Mouse (Mus musculus) brown adipose tissue, adult 24 weeks (tissue): ENCODE results near the gene Ttc24. TPM values are rescaled to one million over a fixed set of nuclear protein-coding genes. Genes with fewer than 3 reads are reported as not detected.

Experiments
- H3K27ac ChIP-seq: fragments of 200-500 bp; replicated peaks from 2 replicates; pipeline ENCODE4 v1.5.1; 2012; ENCODE audit warnings: low read depth, mild to moderate bottlenecking, low read length
- H3K4me1 ChIP-seq: fragments of 200-500 bp; 2 replicates; pipeline ENCODE4 v1.6.1; 2012; ENCODE audit warnings: low read length, mixed read lengths; ENCODE audit not compliant: control insufficient read depth, insufficient read depth, insufficient read length
- H3K4me3 ChIP-seq: fragments of 200-500 bp; 2 replicates; pipeline ENCODE4 v1.5.1; 2012; ENCODE audit warnings: low read depth, mild to moderate bottlenecking, low read length, moderate library complexity; ENCODE audit not compliant: insufficient read depth
- polyA plus RNA-seq: library from polyadenylated mRNA; stranded (reverse); fragments of >200 nt; gene quantifications from 2 replicates; pipeline ENCODE4 v1.2.4, GENCODE M21; 2012; ENCODE audit not compliant: missing spikeins, insufficient read depth, insufficient read length

Gene Ttc24
- polyA plus RNA-seq, 1 experiment, result not detected

DNA sequence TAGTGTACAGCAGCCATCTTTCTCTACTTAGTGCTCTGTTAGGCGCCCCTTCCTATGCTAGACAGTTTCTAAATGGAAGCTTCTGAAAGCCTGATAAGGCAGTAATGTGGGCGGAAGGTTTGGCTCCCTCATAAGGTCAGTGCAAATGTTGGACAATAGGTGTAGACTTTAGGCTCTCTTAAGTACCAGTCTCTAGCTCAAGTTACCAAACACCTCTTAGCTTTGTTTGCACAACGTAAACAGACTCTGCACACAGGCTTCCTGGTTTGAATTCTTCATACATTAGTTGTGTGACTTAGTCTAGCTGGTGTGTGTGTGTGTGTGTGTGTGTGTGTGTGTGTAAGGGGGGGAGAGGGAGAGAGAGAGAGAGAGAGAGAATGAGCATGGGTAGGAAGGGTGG is 28.6 kb downstream of the Ttc24 start:
- Histone ChIP-seq H3K4me1 (no peaks in the 10 kb centered on the region), H3K4me3 (no peak overlapping the region), H3K27ac (no peak overlapping the region)

DNA sequence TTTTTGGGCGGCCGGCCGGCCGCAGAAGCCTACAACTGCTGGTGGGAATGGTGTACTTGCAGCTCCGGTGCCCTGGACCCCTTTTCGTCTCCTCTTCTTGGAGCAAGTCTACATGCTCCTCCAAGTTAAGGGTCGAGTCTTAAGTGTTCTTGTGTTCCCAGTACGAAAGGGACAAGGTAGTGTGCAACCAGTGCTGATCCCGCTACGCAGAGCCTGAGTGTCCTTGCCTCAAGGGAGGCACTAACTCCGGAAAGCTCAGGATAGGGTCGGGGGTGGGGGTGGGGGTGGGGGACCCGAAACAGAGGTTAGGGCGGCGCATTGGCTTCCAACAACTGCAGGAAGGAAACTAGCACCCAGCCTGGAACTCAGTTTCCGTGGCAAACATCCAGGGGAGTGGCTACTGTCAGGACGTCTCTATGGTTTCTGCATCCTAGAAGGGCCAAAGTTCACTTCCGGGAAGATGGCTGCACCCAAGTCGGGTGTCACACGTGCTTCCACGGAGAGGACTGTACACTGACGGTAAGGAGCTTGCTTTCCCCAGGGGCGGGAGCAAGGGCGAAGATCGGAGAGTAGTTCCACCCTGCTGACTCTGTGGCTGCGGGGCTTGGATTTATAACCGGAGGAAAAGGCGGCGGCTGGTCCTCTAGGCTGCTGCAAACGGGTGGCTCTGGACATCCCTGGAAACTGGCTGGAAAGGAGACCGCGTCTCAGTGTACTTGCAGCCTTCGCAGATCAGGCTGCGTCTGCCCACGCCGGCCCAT is 35.3 kb downstream of the Ttc24 start, which contains the start of gene Gpatch4:
Gpatch4 (plus strand) TSS at position 448 of the 761 bp plus-strand sequence.
- Histone ChIP-seq H3K4me1 (no peaks in the 10 kb centered on the region), H3K27ac (peak within 1 kb of the TSS; percentile 67), H3K4me3 (peak within 1 kb of the TSS; percentile 81)

DNA sequence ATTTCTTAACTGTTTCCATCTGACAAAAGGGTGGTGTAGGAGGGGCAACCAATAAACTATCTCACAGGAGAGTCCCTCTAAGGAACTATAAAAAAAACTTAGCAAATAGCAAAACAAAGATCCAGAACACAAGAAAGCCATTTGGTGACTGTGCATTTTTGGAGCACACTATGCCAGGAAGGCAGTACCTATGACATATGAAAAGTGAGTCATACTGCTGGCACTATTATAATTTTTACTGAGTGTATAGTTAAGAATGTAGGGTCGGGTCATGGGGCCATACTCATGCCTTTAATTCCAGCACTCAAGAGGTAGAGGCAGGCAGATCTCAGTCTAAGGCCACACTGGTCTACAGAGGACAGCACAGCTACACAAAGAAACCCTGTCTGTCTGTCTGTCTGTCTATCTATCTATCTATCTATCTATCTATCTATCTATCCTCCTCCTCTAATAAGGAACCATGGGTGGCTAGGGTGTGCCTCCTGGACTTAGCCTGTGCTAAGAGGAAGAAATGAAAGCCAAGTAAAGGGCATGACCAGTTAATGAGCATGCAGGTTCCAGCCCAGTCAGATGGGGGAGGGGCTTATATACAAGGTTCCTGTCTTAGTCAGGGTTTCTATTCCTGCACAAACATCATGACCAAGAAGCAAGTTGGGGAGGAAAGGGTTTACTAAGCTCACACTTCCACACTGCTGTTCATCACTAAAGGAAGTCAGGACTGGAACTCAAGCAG is 42.4 kb downstream of the Ttc24 start:
- no peaks in the 10 kb centered on the region for H3K4me1 ChIP-seq
- H3K4me3 ChIP-seq, result no peak overlapping the region
- H3K27ac ChIP-seq, result no peak overlapping the region

DNA sequence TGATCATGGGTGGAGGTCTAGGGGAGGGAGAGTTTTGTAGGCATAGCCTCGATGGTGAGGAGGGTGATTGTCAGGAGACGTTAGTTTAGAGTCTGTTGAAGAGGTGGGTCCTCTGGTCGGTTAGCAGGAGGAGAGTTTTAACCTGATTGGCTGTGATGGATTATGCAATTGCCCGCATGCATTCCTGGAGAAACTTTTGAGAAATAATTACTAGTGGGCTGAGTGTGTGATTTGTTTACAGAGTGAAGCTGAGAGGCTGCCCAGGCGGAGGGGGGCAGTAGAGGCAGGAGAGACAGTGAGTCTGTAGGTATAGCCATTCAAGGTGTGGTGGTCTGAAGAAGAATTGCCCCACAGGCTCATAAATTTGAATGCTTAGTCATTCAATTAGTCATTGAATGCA is 44.6 kb downstream of the Ttc24 start:
- H3K4me1 ChIP-seq, result no peaks in the 10 kb centered on the region
- no peak overlapping the region for H3K27ac ChIP-seq
- H3K4me3 ChIP-seq, result no peak overlapping the region

DNA sequence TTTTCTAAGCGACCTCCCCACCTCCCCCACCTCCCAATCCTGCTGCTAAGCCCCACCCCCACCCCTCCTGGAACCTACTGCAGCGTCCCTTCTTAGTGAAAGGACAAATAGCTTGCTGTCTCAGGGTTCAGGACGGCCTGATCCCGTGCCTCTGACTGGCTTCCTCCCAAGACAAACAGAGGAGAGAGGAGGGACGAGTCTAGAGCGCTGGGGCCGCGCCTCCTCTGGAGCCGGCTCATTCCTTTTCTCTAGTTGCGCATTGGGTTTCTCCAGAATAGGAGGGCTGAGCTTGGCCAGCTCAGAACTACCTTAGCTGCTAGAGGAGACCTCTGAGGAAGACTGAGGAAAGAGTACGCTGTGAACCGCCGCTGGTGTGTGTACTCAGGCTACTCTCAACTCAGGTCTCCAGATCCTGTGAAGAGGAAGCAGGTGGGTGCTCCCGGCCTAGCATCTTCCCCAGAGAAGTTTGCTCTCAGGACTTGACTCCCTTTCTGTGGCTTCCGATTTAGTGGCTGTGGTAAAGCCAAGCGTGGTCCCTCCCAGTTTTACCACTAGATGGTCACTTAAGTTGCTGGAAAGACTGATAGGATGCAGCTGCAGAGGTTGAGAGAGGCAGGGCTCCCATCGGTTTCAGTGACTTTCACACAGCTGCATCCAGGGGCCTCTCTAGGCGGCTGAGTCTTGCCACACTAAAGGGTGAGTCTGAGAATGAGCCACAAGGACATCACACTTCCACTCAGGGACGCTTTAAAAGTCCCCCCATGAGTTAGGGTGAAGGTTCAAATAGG is 47.3 kb downstream of the Ttc24 start:
- Histone ChIP-seq H3K27ac (no peak overlapping the region), H3K4me3 (no peak overlapping the region), H3K4me1 (no peaks in the 10 kb centered on the region)

DNA sequence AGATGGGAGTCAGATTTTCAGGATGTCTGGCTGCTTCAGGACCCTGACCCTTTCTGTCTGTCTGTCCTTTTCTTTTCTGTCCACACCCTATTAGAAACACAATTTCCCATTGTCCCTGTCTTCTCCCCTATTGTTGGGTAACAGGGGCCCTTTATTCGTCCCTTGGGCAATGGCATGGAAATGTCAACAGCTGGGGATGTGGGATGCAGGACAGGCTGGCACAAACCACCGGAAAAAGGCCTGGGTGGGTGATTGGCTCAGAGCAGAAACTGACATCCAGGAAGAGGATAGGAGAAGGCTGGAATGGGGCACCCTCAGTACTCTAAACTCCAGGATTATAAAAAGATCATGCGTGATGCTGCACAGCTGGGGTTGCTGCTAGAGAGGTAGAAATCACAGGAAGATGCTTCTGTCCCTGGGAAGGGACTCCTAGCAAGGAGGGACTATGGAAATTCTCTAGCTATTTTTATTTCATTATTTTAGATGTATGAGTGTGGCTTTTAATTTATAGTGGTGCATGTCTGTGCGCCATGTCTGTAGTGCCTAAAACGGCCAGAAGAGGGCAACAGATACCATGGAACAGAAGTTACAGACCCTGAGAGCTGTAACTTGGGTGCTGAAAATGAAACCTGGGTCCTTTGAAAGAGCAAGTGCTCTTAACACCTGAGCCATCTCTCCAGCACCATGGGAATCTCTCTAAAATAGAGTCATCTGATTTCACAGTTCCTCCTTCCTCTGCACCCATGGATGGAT is 50.5 kb downstream of the Ttc24 start, which contains the start of gene Hapln2:
Hapln2 (minus strand) TSS at position 150 of the 753 bp plus-strand sequence.
- H3K27ac ChIP-seq, result no peak within 1 kb of the TSS
- peaks cover 3% of the 10 kb centered on the region; the same call in 1 of the 2 replicates for H3K4me1 ChIP-seq
- no peak within 1 kb of the TSS for H3K4me3 ChIP-seq

DNA sequence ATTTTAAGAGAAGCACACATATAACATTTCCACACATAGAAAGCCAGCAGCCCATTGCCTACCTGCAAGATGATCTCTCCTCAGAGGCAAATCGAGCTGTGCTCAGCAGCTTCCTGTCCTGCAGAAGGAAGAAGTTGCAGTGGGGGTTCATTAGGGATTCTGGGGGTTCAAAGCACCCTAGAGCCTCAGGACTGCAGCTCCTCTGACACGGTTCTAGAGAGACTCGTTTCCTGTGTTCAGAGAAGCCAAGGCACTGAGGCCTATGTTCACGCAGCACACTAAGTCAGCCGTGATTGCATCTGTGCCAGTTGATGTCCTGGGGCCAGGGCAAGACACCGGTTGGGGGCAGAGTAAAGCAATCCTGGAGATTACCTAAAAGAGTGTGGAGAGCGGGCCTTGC is 51.3 kb downstream of the Ttc24 start:
- Histone ChIP-seq H3K27ac (no peak overlapping the region), H3K4me1 (peaks cover 3% of the 10 kb centered on the region; the same call in 1 of the 2 replicates), H3K4me3 (no peak overlapping the region)

DNA sequence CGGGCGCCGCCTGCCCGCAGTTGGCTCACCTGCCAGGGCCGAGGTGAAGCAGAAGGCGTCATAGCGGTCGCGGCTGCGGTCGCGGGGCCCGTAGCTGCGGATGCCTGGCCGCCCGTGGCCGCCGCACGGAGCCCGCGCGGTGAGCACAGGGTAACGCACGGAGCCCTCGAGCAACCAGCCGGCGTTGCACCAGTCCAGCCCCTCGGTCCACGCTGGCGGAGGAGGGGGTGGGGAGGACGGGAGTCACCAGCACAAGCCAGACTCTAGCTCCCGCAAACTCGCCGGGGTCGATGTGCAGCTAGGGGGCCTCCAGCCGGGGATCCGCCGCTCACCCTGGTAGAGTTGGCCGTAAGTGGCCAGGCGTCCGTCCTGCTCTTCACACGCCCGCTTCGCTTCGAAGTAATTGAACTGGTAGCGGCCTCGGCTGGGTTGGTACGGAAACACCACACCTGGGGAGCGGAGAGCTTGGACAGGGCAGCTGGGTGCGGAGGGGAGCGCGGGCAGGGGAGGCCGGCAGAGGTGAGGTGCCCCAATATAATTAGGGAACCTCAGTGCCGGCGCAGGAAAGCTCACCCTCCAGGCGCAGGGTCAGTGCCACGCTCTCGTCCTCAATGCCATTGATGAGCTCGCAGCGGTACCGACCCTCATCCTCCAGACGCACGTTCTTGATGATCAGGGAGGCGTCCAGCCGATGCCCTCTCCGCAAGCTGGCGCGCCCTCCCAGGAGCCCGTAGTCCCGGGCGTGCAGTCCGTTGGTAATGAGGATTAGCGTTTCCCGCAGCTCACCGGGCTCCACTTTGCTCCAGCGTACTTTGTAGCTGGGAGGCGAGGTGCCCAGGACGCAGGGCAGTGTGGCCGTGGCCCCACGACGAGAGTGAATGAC is 54.7 kb downstream of the Ttc24 start:
- Histone ChIP-seq H3K27ac (no peak overlapping the region), H3K4me1 (peaks cover 3% of the 10 kb centered on the region; the same call in 1 of the 2 replicates), H3K4me3 (peak overlapping the region; percentile 72)

DNA sequence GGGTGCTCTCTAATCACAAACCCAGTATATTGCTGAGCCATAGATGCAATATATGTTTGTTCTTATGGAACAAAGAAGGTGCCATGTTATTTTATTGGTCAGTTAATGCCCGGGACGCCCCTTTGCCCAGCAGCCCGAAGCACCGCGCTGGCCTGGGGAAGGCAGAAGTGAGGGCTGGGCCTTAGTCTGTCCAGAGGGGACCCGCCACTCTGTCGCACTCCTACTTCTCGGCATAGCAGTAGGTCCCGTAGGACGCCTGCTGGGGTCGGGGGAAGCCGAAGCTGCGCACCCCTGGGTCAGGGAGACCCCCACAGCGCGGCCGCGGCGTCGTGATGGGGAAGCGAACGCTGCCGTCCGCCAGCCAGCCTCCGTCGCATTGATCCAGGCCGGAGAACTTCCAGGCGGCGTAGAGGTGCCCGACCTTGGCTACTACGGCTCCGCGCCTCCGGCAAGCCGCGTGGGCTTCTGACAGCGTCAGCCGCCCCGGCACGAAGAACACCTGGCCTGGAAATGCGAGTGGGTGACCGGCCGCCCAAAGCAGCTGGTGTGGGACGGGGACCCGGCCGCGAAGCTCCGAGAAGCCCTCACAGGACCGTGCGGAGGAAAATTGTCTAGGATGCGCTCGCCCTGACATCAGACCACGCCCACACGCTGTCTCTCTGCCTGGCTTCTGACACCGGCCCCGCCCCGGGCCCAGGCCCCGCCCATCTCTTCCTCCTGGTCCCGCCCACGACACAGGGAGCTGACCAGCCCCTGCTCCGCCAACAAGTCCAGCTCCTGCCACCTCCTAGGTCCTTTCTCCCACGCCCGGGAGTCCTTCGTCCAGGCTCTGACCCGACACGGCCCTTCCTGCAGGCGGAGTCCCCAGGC is 55.5 kb downstream of the Ttc24 start:
- Histone ChIP-seq H3K27ac (no peak overlapping the region), H3K4me3 (peak overlapping the region; percentile 72), H3K4me1 (peaks cover 3% of the 10 kb centered on the region; the same call in 1 of the 2 replicates)

Other genes starting within 250 kb of the Ttc24 start
- gene Sh2d2a, start 231.5 kb downstream of the Ttc24 start, polyA plus RNA-seq, result not detected in 2 replicates
- 25.6 and 28.7 TPM in 2 replicates for gene Prcc, start 192.7 kb downstream of the Ttc24 start, polyA plus RNA-seq
- gene Hdgf, start 172.0 kb downstream of the Ttc24 start, polyA plus RNA-seq, result 178 and 215 TPM in 2 replicates
- 158 and 172 TPM in 2 replicates for gene Mrpl24, start 158.8 kb downstream of the Ttc24 start, polyA plus RNA-seq
- gene Isg20l2, start 148.0 kb downstream of the Ttc24 start, polyA plus RNA-seq, result 6.7 and 7.9 TPM in 2 replicates
- gene Rrnad1, start 147.6 kb downstream of the Ttc24 start, polyA plus RNA-seq, result 4.5 and 6.7 TPM in 2 replicates
- gene Crabp2, start 129.6 kb downstream of the Ttc24 start, polyA plus RNA-seq, result not detected in 2 replicates
- 7.6 and 8.4 TPM in 2 replicates for gene Nes, start 107.2 kb downstream of the Ttc24 start, polyA plus RNA-seq
- not detected in 2 replicates for gene Bcan, start 78.1 kb downstream of the Ttc24 start, polyA plus RNA-seq
- not detected in 2 replicates for gene Hapln2, start 50.7 kb downstream of the Ttc24 start, polyA plus RNA-seq
- gene Gpatch4, start 35.2 kb downstream of the Ttc24 start, polyA plus RNA-seq, result 11.0 and 13.9 TPM in 2 replicates
- gene Naxe, start 19.8 kb downstream of the Ttc24 start, polyA plus RNA-seq, result 152 and 153 TPM in 2 replicates
- 1.1 TPM in 1 of 2 replicates, not detected in the other for gene Iqgap3, start 3.7 kb upstream of the Ttc24 start, polyA plus RNA-seq
- 34.8 and 50.0 TPM in 2 replicates for gene Mef2d, start 64.1 kb upstream of the Ttc24 start, polyA plus RNA-seq
- not detected in 2 replicates for gene Rhbg, start 176.4 kb upstream of the Ttc24 start, polyA plus RNA-seq
- gene Gm38392, start 208.9 kb upstream of the Ttc24 start, polyA plus RNA-seq, result not detected in 2 replicates
- gene Tsacc, start 218.7 kb upstream of the Ttc24 start, polyA plus RNA-seq, result 12.9 and 20.4 TPM in 2 replicates
- 120 and 173 TPM in 2 replicates for gene Cct3, start 218.8 kb upstream of the Ttc24 start, polyA plus RNA-seq
- gene Glmp, start 246.7 kb upstream of the Ttc24 start, polyA plus RNA-seq, result 96.8 and 101 TPM in 2 replicates